Mouse (Mus musculus) heart, adult 2 months (tissue): ENCODE results near the gene Cd4.
A peak's percentile ranks its signal among the peaks of the same experiment; 100 is the strongest.

Experiments
- CTCF ChIP-seq: fragments of 200-600 bp; IDR thresholded peaks from 2 replicates; pipeline ENCODE4 v1.8.1; 2022; ENCODE audit warnings: antibody characterized with exemption, mild to moderate bottlenecking, moderate library complexity
- POLR2A ChIP-seq: fragments of 200-500 bp; IDR thresholded peaks from 2 replicates; pipeline ENCODE4 v1.6.1; 2011; ENCODE audit warnings: mild to moderate bottlenecking, low read depth, low read length, control low read depth; ENCODE audit not compliant: insufficient read depth

DNA sequence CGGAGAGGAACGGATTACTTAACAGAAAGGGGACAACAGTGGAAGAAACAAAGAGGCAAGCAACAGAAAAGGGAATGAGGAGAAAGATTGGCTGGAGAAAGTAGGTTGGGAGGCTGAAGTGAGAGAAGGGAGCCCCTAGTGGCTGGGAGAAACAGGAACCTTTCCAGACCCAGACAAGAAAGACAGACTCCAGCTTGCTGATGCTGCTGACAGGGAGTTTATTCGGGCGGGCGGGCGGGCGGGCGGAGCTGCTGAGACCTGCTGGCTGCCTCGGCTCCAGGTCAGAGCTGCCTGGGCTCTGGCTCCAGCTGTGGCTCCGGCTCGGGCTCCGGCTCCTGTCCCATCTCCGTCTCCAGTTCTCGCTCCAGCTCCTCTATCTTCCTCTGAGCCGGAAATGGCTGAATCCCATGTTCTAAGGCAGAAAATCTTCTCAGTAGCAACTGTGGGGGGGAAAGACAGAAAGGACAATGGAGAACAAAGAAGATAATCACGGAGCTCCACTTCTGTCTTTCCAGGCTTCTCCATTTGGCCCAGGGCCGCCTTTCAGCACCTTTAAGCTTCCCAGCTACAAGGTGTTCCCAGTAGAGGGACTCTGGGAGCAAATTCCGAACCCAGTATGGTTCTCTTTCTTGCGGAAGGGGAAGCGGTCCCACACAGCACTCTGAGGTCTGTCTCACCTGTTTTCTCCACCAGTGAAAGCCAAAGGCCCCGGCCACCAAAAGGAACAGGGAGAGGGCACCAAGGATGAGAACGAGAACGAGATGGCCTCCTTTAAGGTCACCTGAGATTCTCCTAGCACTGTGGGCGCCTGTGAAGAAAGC, 16.4 kb upstream of the Cd4 start:
- TF ChIP-seq CTCF (peak; percentile 63), POLR2A (peak; percentile 25)
